Mouse (Mus musculus) testis, adult 2 months (tissue): Measurements from ENCODE around the gene Tap2.

ENCODE experiments used
- CTCF ChIP-seq: fragments of 200-500 bp; IDR thresholded peaks from 2 replicates; pipeline ENCODE4 v1.5.1; 2012; ENCODE audit warnings: low read depth, mild to moderate bottlenecking, inconsistent platforms, low read length, moderate library complexity; ENCODE audit not compliant: control insufficient read depth, insufficient read depth, insufficient replicate concordance
- POLR2A ChIP-seq: fragments of 200-500 bp; IDR thresholded peaks from 2 replicates; pipeline ENCODE4 v1.6.1; 2012; ENCODE audit warnings: low read depth, mild to moderate bottlenecking, inconsistent platforms, low read length, moderate library complexity; ENCODE audit not compliant: control insufficient read depth

DNA sequence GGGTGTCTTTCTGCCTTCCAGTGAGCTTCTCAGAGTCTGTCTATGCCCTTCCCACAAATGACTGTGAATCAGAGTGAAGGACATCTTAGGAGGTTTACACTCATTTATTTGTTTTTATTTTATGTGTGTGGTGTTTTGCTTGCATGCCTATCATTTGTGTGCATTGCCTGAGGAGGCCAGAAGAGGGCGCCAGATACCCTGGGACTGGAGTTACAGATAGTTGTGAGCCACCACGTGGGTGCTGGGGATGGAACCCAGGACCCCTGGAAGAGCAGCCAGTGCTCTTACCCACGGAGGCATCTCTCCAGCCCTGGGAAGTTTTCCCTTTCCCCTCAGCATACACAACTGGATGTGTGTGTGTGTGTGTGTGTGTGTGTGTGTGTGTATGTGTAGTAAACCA, 6.4 kb downstream of the Tap2 start:
- TF ChIP-seq CTCF (peak; percentile 80; the same call in 1 of the 2 replicates), POLR2A (no peak)
